Mouse (Mus musculus): Measurements from ENCODE around the gene Ttc7b. TPM values are rescaled to one million over a fixed set of nuclear protein-coding genes. Genes with fewer than 3 reads are reported as not detected.

Gene Ttc7b
- total RNA-seq, 1 experiment: 19.0 TPM

- no peak for DNase-seq (ENCODE audit: low read depth, low spot score)
- Histone ChIP-seq H3K9ac (ENCODE audit: insufficient read depth, low read depth, low read length, poor library complexity, severe bottlenecking) (no peak overlapping the region), H3K27ac (ENCODE audit: insufficient read depth, low read depth, low read length, poor library complexity, severe bottlenecking) (no peak overlapping the region), H3K4me1 (ENCODE audit: control insufficient read depth in 2 of 2, insufficient read depth in 2 of 2, low read length in 2 of 2, poor library complexity in 1 of 2) (no peaks in the 10 kb centered on the region), H3K9me3 (ENCODE audit: control insufficient read depth, insufficient read depth, low read depth, low read length) (no peaks in the 10 kb centered on the region), H3K36me3 (ENCODE audit: control insufficient read depth, insufficient read depth, low read length, poor library complexity, severe bottlenecking) (no peaks in the 10 kb centered on the region), H3K4me3 (ENCODE audit: insufficient read depth in 1 of 2, low read depth in 1 of 2, low read length in 2 of 2, poor library complexity in 1 of 2, severe bottlenecking in 1 of 2) (no peak overlapping the region)
- in situ Hi-C loops (cut with MboI; ENCODE audit: low sequenced_read_pairs in 2 of 2, unreplicated experiment in 2 of 2): no loop called here
- 0 out of 2 replicates have a peak, but pooled peaks have one; percentile 27 for TF ChIP-seq ZNF384 (IDR thresholded peaks at IDR 0.05; ENCODE audit: low read depth, low read length)
- TF ChIP-seq CHD2 (IDR thresholded peaks at IDR 0.05; ENCODE audit: low read depth, low read length): no peak
Measured at GRCm38 (mm10) chr12:100356407-100356806, 164.2 kb downstream of the Ttc7b start.

DNA sequence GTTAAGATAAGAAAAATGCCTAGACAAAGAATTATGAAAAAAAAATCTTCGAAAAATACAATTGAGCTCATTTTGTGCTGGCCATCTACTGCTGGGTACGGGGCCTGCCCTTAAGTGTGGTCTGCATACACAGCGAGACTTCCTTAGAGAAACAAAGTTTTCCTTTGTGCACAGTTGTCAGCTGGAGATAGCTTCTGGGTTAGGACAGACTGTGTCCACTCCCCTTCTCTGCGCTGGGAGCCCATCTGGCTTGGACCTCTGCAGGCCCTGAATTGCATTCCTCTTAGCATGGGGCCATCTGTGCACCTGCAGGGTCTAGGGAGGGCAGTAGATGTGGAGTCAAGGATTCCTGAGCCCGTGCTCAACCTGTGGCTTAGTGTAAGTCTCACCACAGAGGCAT, 165.1 kb downstream of the Ttc7b start:
- Histone ChIP-seq H3K4me3 (ENCODE audit: insufficient read depth in 1 of 2, low read depth in 1 of 2, low read length in 2 of 2, poor library complexity in 1 of 2, severe bottlenecking in 1 of 2) (no peak overlapping the region), H3K9me3 (ENCODE audit: control insufficient read depth, insufficient read depth, low read depth, low read length) (no peaks in the 10 kb centered on the region), H3K36me3 (ENCODE audit: control insufficient read depth, insufficient read depth, low read length, poor library complexity, severe bottlenecking) (no peaks in the 10 kb centered on the region), H3K27ac (ENCODE audit: insufficient read depth, low read depth, low read length, poor library complexity, severe bottlenecking) (no peak overlapping the region), H3K9ac (ENCODE audit: insufficient read depth, low read depth, low read length, poor library complexity, severe bottlenecking) (no peak overlapping the region), H3K4me1 (ENCODE audit: control insufficient read depth in 2 of 2, insufficient read depth in 2 of 2, low read length in 2 of 2, poor library complexity in 1 of 2) (no peaks in the 10 kb centered on the region)
- in situ Hi-C loops (cut with MboI; ENCODE audit: low sequenced_read_pairs in 2 of 2, unreplicated experiment in 2 of 2): no loop called here
- TF ChIP-seq ZC3H11A (IDR thresholded peaks at IDR 0.05; ENCODE audit: borderline replicate concordance, low read depth, low read length) (no peak), MAFK (IDR thresholded peaks at IDR 0.05; ENCODE audit: insufficient read depth, low read depth, low read length) (no peak), CHD2 (IDR thresholded peaks at IDR 0.05; ENCODE audit: low read depth, low read length) (no peak), HCFC1 (IDR thresholded peaks at IDR 0.05; ENCODE audit: borderline replicate concordance, insufficient read depth, low read length) (no peak), ZNF384 (IDR thresholded peaks at IDR 0.05; ENCODE audit: low read depth, low read length) (no peak)
- DNase-seq (ENCODE audit: low read depth, low spot score): no peak

- TF ChIP-seq ZC3H11A (IDR thresholded peaks at IDR 0.05; ENCODE audit: borderline replicate concordance, low read depth, low read length) (no peak), ZNF384 (IDR thresholded peaks at IDR 0.05; ENCODE audit: low read depth, low read length) (no peak), MAFK (IDR thresholded peaks at IDR 0.05; ENCODE audit: insufficient read depth, low read depth, low read length) (no peak), CHD2 (IDR thresholded peaks at IDR 0.05; ENCODE audit: low read depth, low read length) (no peak), HCFC1 (IDR thresholded peaks at IDR 0.05; ENCODE audit: borderline replicate concordance, insufficient read depth, low read length) (no peak)
- Histone ChIP-seq H3K9me3 (ENCODE audit: control insufficient read depth, insufficient read depth, low read depth, low read length) (no peaks in the 10 kb centered on the region), H3K36me3 (ENCODE audit: control insufficient read depth, insufficient read depth, low read length, poor library complexity, severe bottlenecking) (no peaks in the 10 kb centered on the region), H3K4me1 (ENCODE audit: control insufficient read depth in 2 of 2, insufficient read depth in 2 of 2, low read length in 2 of 2, poor library complexity in 1 of 2) (no peaks in the 10 kb centered on the region), H3K9ac (ENCODE audit: insufficient read depth, low read depth, low read length, poor library complexity, severe bottlenecking) (no peak overlapping the region), H3K4me3 (ENCODE audit: insufficient read depth in 1 of 2, low read depth in 1 of 2, low read length in 2 of 2, poor library complexity in 1 of 2, severe bottlenecking in 1 of 2) (no peak overlapping the region), H3K27ac (ENCODE audit: insufficient read depth, low read depth, low read length, poor library complexity, severe bottlenecking) (no peak overlapping the region)
- no peak for DNase-seq (ENCODE audit: low read depth, low spot score)
- in situ Hi-C loops (cut with MboI; ENCODE audit: low sequenced_read_pairs in 2 of 2, unreplicated experiment in 2 of 2): no loop called here
Measured at GRCm38 (mm10) chr12:100353954-100354353, 166.7 kb downstream of the Ttc7b start.

GRCm38 (mm10) chr12:100353075-100353782, 167.4 kb downstream of the Ttc7b start:
- in situ Hi-C loops (cut with MboI; ENCODE audit: low sequenced_read_pairs in 2 of 2, unreplicated experiment in 2 of 2): no loop called here
- Histone ChIP-seq H3K4me1 (ENCODE audit: control insufficient read depth in 2 of 2, insufficient read depth in 2 of 2, low read length in 2 of 2, poor library complexity in 1 of 2) (no peaks in the 10 kb centered on the region), H3K9me3 (ENCODE audit: control insufficient read depth, insufficient read depth, low read depth, low read length) (no peaks in the 10 kb centered on the region), H3K27ac (ENCODE audit: insufficient read depth, low read depth, low read length, poor library complexity, severe bottlenecking) (no peak overlapping the region), H3K9ac (ENCODE audit: insufficient read depth, low read depth, low read length, poor library complexity, severe bottlenecking) (no peak overlapping the region), H3K4me3 (ENCODE audit: insufficient read depth in 1 of 2, low read depth in 1 of 2, low read length in 2 of 2, poor library complexity in 1 of 2, severe bottlenecking in 1 of 2) (no peak overlapping the region), H3K36me3 (ENCODE audit: control insufficient read depth, insufficient read depth, low read length, poor library complexity, severe bottlenecking) (peaks cover 2% of the 10 kb centered on the region; the same call in 1 of the 2 replicates)
- DNase-seq (ENCODE audit: low read depth, low spot score): no peak
- TF ChIP-seq CHD2 (IDR thresholded peaks at IDR 0.05; ENCODE audit: low read depth, low read length): no peak
- TF ChIP-seq HCFC1 (IDR thresholded peaks at IDR 0.05; ENCODE audit: borderline replicate concordance, insufficient read depth, low read length): no peak

DNA sequence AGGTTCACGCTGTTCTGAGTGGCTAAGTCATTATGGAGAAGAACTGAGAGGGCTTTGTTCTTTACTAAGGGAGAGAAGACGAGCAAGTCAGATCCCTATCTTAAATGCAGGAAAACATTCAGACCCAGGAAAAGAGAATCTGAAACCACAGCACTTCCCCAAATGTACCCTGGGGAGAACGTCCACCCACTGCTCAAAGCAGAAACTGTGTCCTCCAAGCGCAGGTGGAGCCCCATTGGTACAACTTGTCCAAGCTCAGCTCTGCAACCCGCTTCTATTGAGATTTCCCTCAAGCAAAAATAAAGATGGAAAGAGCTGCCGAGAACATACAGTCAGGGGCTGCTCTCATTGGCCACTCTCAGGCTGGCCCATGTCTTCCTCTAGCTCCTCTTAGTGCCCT, 168.5 kb downstream of the Ttc7b start:
- H3K9ac ChIP-seq (ENCODE audit: insufficient read depth, low read depth, low read length, poor library complexity, severe bottlenecking): no peak overlapping the region
- no peak overlapping the region for H3K4me3 ChIP-seq (ENCODE audit: insufficient read depth in 1 of 2, low read depth in 1 of 2, low read length in 2 of 2, poor library complexity in 1 of 2, severe bottlenecking in 1 of 2)
- H3K27ac ChIP-seq (ENCODE audit: insufficient read depth, low read depth, low read length, poor library complexity, severe bottlenecking): no peak overlapping the region
- no peaks in the 10 kb centered on the region for H3K9me3 ChIP-seq (ENCODE audit: control insufficient read depth, insufficient read depth, low read depth, low read length)
- H3K4me1 ChIP-seq (ENCODE audit: control insufficient read depth in 2 of 2, insufficient read depth in 2 of 2, low read length in 2 of 2, poor library complexity in 1 of 2): no peaks in the 10 kb centered on the region
- no peak for DNase-seq (ENCODE audit: low read depth, low spot score)
- peaks cover 2% of the 10 kb centered on the region; the same call in 1 of the 2 replicates for H3K36me3 ChIP-seq (ENCODE audit: control insufficient read depth, insufficient read depth, low read length, poor library complexity, severe bottlenecking)
- TF ChIP-seq HCFC1 (IDR thresholded peaks at IDR 0.05; ENCODE audit: borderline replicate concordance, insufficient read depth, low read length): no peak
- no peak for TF ChIP-seq ZNF384 (IDR thresholded peaks at IDR 0.05; ENCODE audit: low read depth, low read length)
- TF ChIP-seq CHD2 (IDR thresholded peaks at IDR 0.05; ENCODE audit: low read depth, low read length): no peak
- no peak for TF ChIP-seq MAFK (IDR thresholded peaks at IDR 0.05; ENCODE audit: insufficient read depth, low read depth, low read length)
- no peak for TF ChIP-seq ZC3H11A (IDR thresholded peaks at IDR 0.05; ENCODE audit: borderline replicate concordance, low read depth, low read length)
- in situ Hi-C loops (cut with MboI; ENCODE audit: low sequenced_read_pairs in 2 of 2, unreplicated experiment in 2 of 2): no loop called here
